Mouse (Mus musculus): ENCODE results near the gene Kcnh3. TPM values are rescaled to one million over a fixed set of nuclear protein-coding genes. Genes with fewer than 3 reads are reported as not detected.

Gene Kcnh3
- total and polyA plus RNA-seq, 2 experiments from 2014 or later = 1.2 to 3.6 TPM

DNA sequence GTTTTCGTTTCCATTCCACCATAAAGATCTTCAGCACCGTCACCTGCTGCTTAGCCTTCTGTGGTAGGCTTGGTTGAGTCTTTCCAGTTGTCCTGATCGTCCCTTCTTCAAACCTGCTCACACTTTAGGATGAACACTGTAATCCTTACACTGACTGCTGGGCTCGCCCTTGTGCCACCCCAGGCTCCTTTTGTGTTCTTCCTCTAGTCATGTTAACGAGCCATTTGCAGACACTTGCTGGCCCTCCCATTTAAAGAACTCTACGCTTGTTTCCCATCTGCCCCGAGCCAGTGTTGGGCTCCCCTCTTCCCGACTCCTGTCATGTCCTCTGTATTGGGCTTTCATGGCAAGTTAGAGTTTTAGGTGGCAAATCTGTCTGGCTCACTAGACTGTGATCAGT is 18.7 kb upstream of the Kcnh3 start:
- Histone ChIP-seq H3K4me2 (ENCODE audit: low read depth, low read length) (no peak overlapping the region), H3K27me3 (ENCODE audit: insufficient read depth, low read length) (no peaks in the 10 kb centered on the region), H3K27ac (no peak overlapping the region), H3K9me3 (ENCODE audit: low read length) (no peaks in the 10 kb centered on the region), H3K9ac (replicated peaks; ENCODE audit: low read length) (no peak overlapping the region), H3K36me3 (ENCODE audit: insufficient read depth, low read length) (peaks cover 26% of the 10 kb centered on the region), H3K4me3 (ENCODE audit: low read length) (no peak overlapping the region), H3K4me1 (ENCODE audit: insufficient read depth, low read length) (no peaks in the 10 kb centered on the region)
- 71% methylated on average over 8 of the region's 8 CpGs for WGBS
- TF ChIP-seq CTCF (IDR thresholded peaks at IDR 0.05; ENCODE audit: low read depth) = no peak
- no peak for DNase-seq (ENCODE audit: low spot score)
- ATAC-seq = no peak

GRCm38 (mm10) chr15:99213183-99213582 is 11.5 kb upstream of the Kcnh3 start:
- DNase-seq (ENCODE audit: low spot score) (no peak), ATAC-seq (no peak)
- H3K4me3 ChIP-seq (ENCODE audit: low read length) = no peak overlapping the region
- H3K9ac ChIP-seq (replicated peaks; ENCODE audit: low read length) = no peak overlapping the region
- H3K27ac ChIP-seq = no peak overlapping the region
- no peak overlapping the region for H3K4me2 ChIP-seq (ENCODE audit: low read depth, low read length)
- H3K27me3 ChIP-seq (ENCODE audit: insufficient read depth, low read length) = no peaks in the 10 kb centered on the region
- H3K9me3 ChIP-seq (ENCODE audit: low read length) = no peaks in the 10 kb centered on the region
- 80% methylated on average over 10 of the region's 10 CpGs for WGBS
- peaks cover 40% of the 10 kb centered on the region for H3K36me3 ChIP-seq (ENCODE audit: insufficient read depth, low read length)
- H3K4me1 ChIP-seq (ENCODE audit: insufficient read depth, low read length) = no peaks in the 10 kb centered on the region
- no peak for TF ChIP-seq CTCF (IDR thresholded peaks at IDR 0.05; ENCODE audit: low read depth)

- Histone ChIP-seq H3K36me3 (ENCODE audit: insufficient read depth, low read length) (peaks cover 28% of the 10 kb centered on the region), H3K9ac (replicated peaks; ENCODE audit: low read length) (no peak overlapping the region), H3K4me1 (ENCODE audit: insufficient read depth, low read length) (no peaks in the 10 kb centered on the region), H3K9me3 (ENCODE audit: low read length) (no peaks in the 10 kb centered on the region), H3K27me3 (ENCODE audit: insufficient read depth, low read length) (0 out of 2 replicates have a peak, but pooled peaks cover 8% of the 10 kb centered on the region), H3K4me3 (ENCODE audit: low read length) (no peak overlapping the region), H3K27ac (no peak overlapping the region), H3K4me2 (ENCODE audit: low read depth, low read length) (no peak overlapping the region)
- ATAC-seq = no peak
- TF ChIP-seq CTCF (IDR thresholded peaks at IDR 0.05; ENCODE audit: low read depth) = peak; percentile 45
- WGBS = 75% methylated on average over 2 of the region's 2 CpGs
- no peak for DNase-seq (ENCODE audit: low spot score)
Observed at GRCm38 (mm10) chr15:99214941-99215340, 9.7 kb upstream of the Kcnh3 start.

DNA sequence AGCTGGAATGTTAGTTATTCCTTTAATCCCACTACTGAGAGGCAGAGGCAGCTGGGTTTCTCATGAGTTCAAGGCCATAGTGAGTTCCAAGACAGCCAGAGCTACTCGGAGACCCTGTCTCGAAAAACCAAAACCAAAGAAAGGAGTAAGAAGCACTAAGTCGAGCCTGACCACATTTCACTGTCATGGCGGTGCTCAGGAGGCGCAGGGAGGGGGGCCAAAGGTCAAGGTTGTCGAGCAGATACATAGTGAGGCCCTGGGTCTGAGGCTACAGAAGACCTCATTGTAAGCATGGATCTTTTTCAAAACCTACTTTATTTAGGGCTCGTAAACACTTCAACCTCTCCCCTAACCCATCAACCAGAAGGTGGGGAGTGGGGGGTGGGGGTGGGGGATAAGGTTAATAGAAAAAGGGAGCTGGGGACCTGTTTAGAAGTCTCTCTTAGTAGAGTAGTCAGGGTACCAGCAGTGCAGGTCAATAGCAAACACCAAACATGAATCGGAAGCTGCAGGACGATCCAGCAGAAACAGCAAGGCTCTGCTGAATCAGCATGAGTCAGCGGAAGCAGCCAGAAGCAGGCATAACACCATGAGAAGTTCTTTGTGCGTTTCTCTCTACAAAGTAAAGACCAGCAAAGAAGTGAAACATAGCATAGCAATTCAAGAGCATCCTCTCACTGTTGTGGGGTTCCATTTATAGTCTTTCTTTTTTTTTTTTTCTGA is 8.8 kb upstream of the Kcnh3 start:
- 86% methylated on average over 11 of the region's 11 CpGs for WGBS
- no peak overlapping the region for H3K9ac ChIP-seq (replicated peaks; ENCODE audit: low read length)
- H3K4me3 ChIP-seq (ENCODE audit: low read length) = no peak overlapping the region
- no peak for DNase-seq (ENCODE audit: low spot score)
- H3K4me2 ChIP-seq (ENCODE audit: low read depth, low read length) = no peak overlapping the region
- no peak overlapping the region for H3K27ac ChIP-seq
- no peak for TF ChIP-seq CTCF (IDR thresholded peaks at IDR 0.05; ENCODE audit: low read depth)
- no peaks in the 10 kb centered on the region for H3K9me3 ChIP-seq (ENCODE audit: low read length)
- no peak for ATAC-seq
- H3K27me3 ChIP-seq (ENCODE audit: insufficient read depth, low read length) = 0 out of 2 replicates have a peak, but pooled peaks cover 8% of the 10 kb centered on the region
- peaks cover 20% of the 10 kb centered on the region for H3K36me3 ChIP-seq (ENCODE audit: insufficient read depth, low read length)
- no peaks in the 10 kb centered on the region for H3K4me1 ChIP-seq (ENCODE audit: insufficient read depth, low read length)

DNA sequence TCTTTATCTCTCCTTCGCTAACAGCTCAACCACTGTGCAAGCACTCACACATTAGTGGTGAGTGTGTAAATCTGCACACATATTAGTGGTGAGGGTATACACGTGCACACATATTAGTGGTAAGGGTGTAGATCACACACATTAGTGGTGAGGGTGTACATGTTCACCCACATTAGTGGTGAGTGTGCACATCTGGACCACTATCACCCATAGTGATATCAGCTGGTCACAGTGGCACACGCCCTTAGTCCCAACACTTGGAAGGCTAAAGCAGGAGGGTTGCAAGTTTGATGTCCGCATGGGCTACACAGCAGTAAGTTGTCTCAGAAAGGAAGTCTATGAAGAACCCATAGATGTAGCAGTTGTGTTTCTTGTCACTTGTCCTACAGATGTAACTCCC is 7.0 kb upstream of the Kcnh3 start:
- H3K4me2 ChIP-seq (ENCODE audit: low read depth, low read length) = no peak overlapping the region
- no peaks in the 10 kb centered on the region for H3K9me3 ChIP-seq (ENCODE audit: low read length)
- no peak for ATAC-seq
- no peak overlapping the region for H3K27ac ChIP-seq
- no peaks in the 10 kb centered on the region for H3K4me1 ChIP-seq (ENCODE audit: insufficient read depth, low read length)
- 96% methylated on average over 4 of the region's 4 CpGs for WGBS
- H3K9ac ChIP-seq (replicated peaks; ENCODE audit: low read length) = no peak overlapping the region
- H3K36me3 ChIP-seq (ENCODE audit: insufficient read depth, low read length) = peaks cover 6% of the 10 kb centered on the region
- no peak for DNase-seq (ENCODE audit: low spot score)
- peaks cover 18% of the 10 kb centered on the region for H3K27me3 ChIP-seq (ENCODE audit: insufficient read depth, low read length)
- H3K4me3 ChIP-seq (ENCODE audit: low read length) = no peak overlapping the region
- TF ChIP-seq CTCF (IDR thresholded peaks at IDR 0.05; ENCODE audit: low read depth) = no peak

GRCm38 (mm10) chr15:99221315-99221952 is 3.2 kb upstream of the Kcnh3 start:
- no peak overlapping the region for H3K27ac ChIP-seq
- DNase-seq (ENCODE audit: low spot score) (no peak), ATAC-seq (no peak)
- peaks cover 11% of the 10 kb centered on the region for H3K4me1 ChIP-seq (ENCODE audit: insufficient read depth, low read length)
- WGBS = 13% methylated on average over 8 of the region's 8 CpGs
- no peaks in the 10 kb centered on the region for H3K9me3 ChIP-seq (ENCODE audit: low read length)
- no peak overlapping the region for H3K9ac ChIP-seq (replicated peaks; ENCODE audit: low read length)
- H3K4me3 ChIP-seq (ENCODE audit: low read length) = no peak overlapping the region
- no peaks in the 10 kb centered on the region for H3K36me3 ChIP-seq (ENCODE audit: insufficient read depth, low read length)
- TF ChIP-seq CTCF (IDR thresholded peaks at IDR 0.05; ENCODE audit: low read depth) = no peak
- H3K27me3 ChIP-seq (ENCODE audit: insufficient read depth, low read length) = peaks cover 41% of the 10 kb centered on the region
- no peak overlapping the region for H3K4me2 ChIP-seq (ENCODE audit: low read depth, low read length)

Measured in hindbrain, postnatal 0 days (tissue).